Mouse (Mus musculus): Measurements from ENCODE around the gene Lce1f.

The Lce1f gene

GRCm38 (mm10) chr3:92720250-92720649, at the start of gene Lce1f:
Gene Lce1f (minus strand): TSS chr3:92720350.
- no peak for DNase-seq (ENCODE audit: low spot score in 2 of 2)

DNA sequence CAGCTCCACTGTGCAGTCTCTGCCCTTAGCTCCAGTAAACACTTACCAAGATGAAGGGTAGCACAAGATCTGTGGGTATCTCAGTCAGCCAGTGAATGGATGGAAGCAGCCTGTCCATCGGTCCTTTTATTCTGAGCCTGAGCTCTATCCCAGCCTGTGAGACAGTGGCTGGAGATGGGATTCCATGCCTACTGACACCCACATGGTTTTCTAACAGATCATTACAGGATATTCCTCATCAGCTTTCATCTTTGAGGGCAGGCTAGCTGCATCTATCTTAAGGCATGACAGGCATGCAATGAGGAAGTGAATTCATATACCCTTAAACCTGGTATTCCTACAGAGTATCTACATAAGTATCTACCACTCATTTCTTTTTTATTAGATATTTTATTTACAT, 44.8 kb upstream of the Lce1f start, which contains the start of gene Lce1h:
TSS of gene Lce1h (minus strand) at position 101 of the 400 bp plus-strand sequence.
- DNase-seq (ENCODE audit: low spot score in 2 of 2) = no peak

GRCm38 (mm10) chr3:92753197-92753596, 33.0 kb upstream of the Lce1f start:
- no peak for DNase-seq (ENCODE audit: low spot score in 2 of 2)

DNA sequence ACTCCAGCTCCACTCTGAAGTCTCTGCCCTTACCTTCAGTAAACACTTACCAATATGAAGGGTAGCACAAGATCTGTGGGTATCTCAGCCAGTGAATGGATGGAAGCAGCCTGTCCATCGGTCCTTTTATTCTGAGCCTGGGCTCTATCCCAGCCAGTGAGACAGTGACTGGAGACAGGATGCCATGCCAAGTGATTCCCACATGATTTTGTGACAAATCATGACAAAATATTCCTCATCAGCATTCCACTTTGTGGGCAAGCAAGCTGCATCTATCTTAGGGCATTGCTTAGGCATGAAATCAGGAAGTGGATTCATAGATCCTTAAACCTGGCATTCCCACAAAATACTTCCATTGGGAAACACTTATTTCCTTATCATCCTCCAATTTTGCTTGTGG, 32.1 kb upstream of the Lce1f start, which contains the start of gene Lce1g:
TSS of gene Lce1g (minus strand) at position 101 of the 400 bp plus-strand sequence.
- DNase-seq (ENCODE audit: low spot score in 2 of 2) = no peak

DNA sequence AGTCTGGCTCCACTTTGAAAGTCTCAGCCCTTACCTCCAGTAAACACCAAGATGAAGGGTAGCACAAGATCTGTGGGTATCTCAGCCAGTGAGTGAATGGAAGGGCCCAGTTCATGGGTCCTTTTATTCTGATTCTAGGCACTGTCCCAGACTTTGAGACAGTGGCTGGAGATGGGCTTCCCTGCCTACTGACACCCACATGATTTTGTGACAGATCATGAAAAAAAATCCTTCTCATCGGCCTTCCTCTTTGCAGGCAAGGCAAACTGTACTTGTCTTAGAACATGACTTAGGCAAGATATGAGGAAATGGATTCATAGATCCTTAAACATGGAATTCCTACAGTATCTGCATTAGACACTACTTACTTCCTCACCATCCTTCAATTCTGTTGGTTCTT, 18.8 kb upstream of the Lce1f start, which contains the start of gene Gm38119:
TSS of gene Gm38119 (minus strand) at position 101 of the 400 bp plus-strand sequence.
- no peak for DNase-seq (ENCODE audit: low spot score in 2 of 2)

- DNase-seq (ENCODE audit: low spot score in 2 of 2) = no peak
Measured at GRCm38 (mm10) chr3:92722631-92723030, 2.5 kb upstream of the Lce1f start.

- DNase-seq (ENCODE audit: low spot score in 2 of 2) = no peak
Measured at GRCm38 (mm10) chr3:92715122-92715521, 5.0 kb downstream of the Lce1f start.

GRCm38 (mm10) chr3:92708974-92709373, 11.2 kb downstream of the Lce1f start, which contains the start of gene Lce1e:
Gene Lce1e (minus strand): TSS chr3:92709074.
- no peak for DNase-seq (ENCODE audit: low spot score in 2 of 2)

GRCm38 (mm10) chr3:92694613-92695012, 25.5 kb downstream of the Lce1f start:
- no peak for DNase-seq (ENCODE audit: low spot score in 2 of 2)

DNA sequence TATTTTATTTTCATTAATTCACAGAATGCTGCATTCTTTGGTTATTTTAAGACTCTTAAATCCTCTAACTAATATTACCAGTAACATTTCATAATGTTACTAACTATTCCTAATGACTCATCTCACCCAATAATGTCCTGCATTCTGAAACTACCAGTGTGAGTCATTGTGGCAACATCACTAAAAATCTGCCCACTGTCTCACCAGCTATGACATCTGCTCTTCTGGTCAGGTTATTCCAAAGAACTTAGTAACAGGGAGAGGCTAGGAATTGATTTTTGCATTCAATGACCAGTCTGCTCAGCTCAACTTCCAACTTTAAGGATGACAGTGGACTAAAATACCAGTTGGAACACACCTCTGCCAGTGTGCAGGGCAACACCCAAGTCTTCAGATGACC, 28.5 kb downstream of the Lce1f start:
- DNase-seq (ENCODE audit: low spot score in 2 of 2) = no peak

- peak in 1 of 2 experiments; percentile 4 for DNase-seq (ENCODE audit: low spot score in 2 of 2)
Measured at GRCm38 (mm10) chr3:92689154-92689553, 31.0 kb downstream of the Lce1f start.

DNA sequence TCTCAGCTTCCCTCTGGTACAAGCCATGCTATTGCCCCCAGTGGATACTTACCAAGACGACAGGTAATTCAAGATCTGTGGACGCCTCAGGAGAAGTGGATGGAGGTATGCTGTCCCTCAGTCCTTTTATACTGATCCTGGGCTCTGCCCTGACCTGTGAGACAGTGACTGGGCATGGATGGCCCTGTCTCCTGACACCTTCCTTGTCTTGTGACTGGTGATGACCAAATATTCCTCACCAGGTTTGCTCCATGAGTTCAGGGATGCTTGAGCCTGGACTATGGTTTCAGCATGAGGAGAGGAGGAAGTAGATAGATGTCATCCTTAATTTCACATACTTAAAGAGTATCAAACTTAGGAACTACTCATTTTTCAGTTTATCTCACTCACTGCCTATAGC, 33.0 kb downstream of the Lce1f start, which contains the start of gene Lce1d:
TSS of gene Lce1d (minus strand) at position 101 of the 400 bp plus-strand sequence.
- DNase-seq (ENCODE audit: low spot score in 2 of 2) = no peak

DNA sequence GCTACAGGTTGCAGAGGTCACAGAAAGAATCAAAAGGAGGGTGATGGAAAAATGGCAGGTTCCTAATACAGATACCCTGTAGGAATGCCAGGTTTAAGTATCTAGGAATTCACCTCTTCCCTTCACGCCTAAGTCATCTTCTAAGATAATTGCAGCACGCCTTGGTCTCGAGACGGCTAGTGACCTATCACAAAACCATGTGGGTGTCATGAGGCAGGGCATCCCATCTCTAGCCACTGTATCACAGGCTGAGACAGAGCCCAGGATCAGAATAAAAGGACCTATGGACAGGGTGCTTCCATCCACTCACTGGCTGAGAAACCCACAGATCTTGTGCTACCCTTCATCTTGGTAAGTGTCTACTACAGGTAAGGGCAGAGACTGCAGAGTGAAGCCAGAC, 41.2 kb downstream of the Lce1f start, which contains the start of gene Lce1c:
TSS of gene Lce1c (plus strand) at position 301 of the 400 bp plus-strand sequence.
- no peak for DNase-seq (ENCODE audit: low spot score in 2 of 2)

GRCm38 (mm10) chr3:92670215-92670614, 49.9 kb downstream of the Lce1f start, which contains the start of gene Lce1a2:
Gene Lce1a2 (minus strand): TSS chr3:92670315.
- no peak for DNase-seq (ENCODE audit: low spot score in 2 of 2)

All from heart, adult 9 months (tissue).